Mouse (Mus musculus) small intestine, adult 2 months (tissue): ENCODE data around the gene Fgd2. TPM values are rescaled to one million over a fixed set of nuclear protein-coding genes. Genes with fewer than 3 reads are reported as not detected.

Source experiments
- H3K27ac ChIP-seq: fragments of 200-500 bp; 2 replicates; pipeline ENCODE4 v1.5.1; 2012; ENCODE audit warnings: low read depth, low read length, control low read depth, inconsistent platforms; ENCODE audit not compliant: insufficient read depth
- H3K27me3 ChIP-seq: fragments of 200-500 bp; 2 replicates; pipeline ENCODE4 v1.6.1; 2012; ENCODE audit warnings: mild to moderate bottlenecking, moderate library complexity, low read length, inconsistent platforms; ENCODE audit not compliant: control insufficient read depth, insufficient read depth
- H3K36me3 ChIP-seq: fragments of 200-500 bp; 2 replicates; pipeline ENCODE4 v1.6.1; 2012; ENCODE audit warnings: mild to moderate bottlenecking, low read length, control low read depth, inconsistent platforms; ENCODE audit not compliant: control insufficient read depth, insufficient read depth
- H3K4me1 ChIP-seq: fragments of 200-500 bp; 2 replicates; pipeline ENCODE4 v1.6.1; 2012; ENCODE audit warnings: low read length, inconsistent platforms, mixed read lengths; ENCODE audit not compliant: control insufficient read depth, insufficient read depth, insufficient read length
- H3K4me3 ChIP-seq: fragments of 200-500 bp; 2 replicates; pipeline ENCODE4 v1.5.1; 2012; ENCODE audit warnings: low read depth, mild to moderate bottlenecking, control low read depth, inconsistent platforms, low read length, moderate library complexity
- CTCF ChIP-seq: fragments of 200-500 bp; IDR thresholded peaks from 2 replicates; pipeline ENCODE4 v1.5.1; 2012; ENCODE audit warnings: low read depth, mild to moderate bottlenecking, control low read depth, inconsistent platforms, low read length, moderate library complexity, mixed read lengths; ENCODE audit not compliant: insufficient replicate concordance, insufficient read length; ENCODE audit errors: extremely low read depth
- POLR2A ChIP-seq: fragments of 200-500 bp; IDR thresholded peaks from 2 replicates; pipeline ENCODE4 v1.6.1; 2012; ENCODE audit warnings: low read depth, mild to moderate bottlenecking, control low read depth, inconsistent platforms, low read length, moderate library complexity
- WGBS: fragments of 180-500 bp; shearing (Covaris S2); methylation state at CpG from one replicate; pipeline ENCODE4 v1.1.7; 2018; 5-methylcytosine and 5-hydroxymethylcytosine counted together
- polyA plus RNA-seq: library from polyadenylated mRNA; depleted of rRNA; stranded (reverse); fragments of >200 nt; gene quantifications from 2 replicates; pipeline ENCODE4 v1.2.3, GENCODE M21; 2012

The Fgd2 gene
- polyA plus RNA-seq, 1 experiment, result 16.3 TPM

GRCm38 (mm10) chr17:29395381-29395780, 34.7 kb downstream of the Fgd2 start:
- no peak; the same call in 1 of the 2 replicates for TF ChIP-seq POLR2A
- no peak for TF ChIP-seq CTCF
- Histone ChIP-seq H3K27ac (peak overlapping the region; percentile 85), H3K4me3 (peak overlapping the region; percentile 22), H3K4me1 (peaks cover 53% of the 10 kb centered on the region), H3K36me3 (no peaks in the 10 kb centered on the region), H3K27me3 (no peaks in the 10 kb centered on the region)
- WGBS, result 22% methylated on average over 7 of the region's 7 CpGs

- 42% methylated on average over 6 of the region's 6 CpGs for WGBS
- no peak for TF ChIP-seq CTCF
- no peak for TF ChIP-seq POLR2A
- Histone ChIP-seq H3K27ac (peak overlapping the region; percentile 85), H3K36me3 (no peaks in the 10 kb centered on the region), H3K4me1 (peaks cover 49% of the 10 kb centered on the region), H3K4me3 (no peak overlapping the region), H3K27me3 (no peaks in the 10 kb centered on the region)
Observed at GRCm38 (mm10) chr17:29396056-29396799, 35.5 kb downstream of the Fgd2 start.

- Histone ChIP-seq H3K27ac (peak overlapping the region; percentile 85), H3K4me1 (peaks cover 49% of the 10 kb centered on the region), H3K27me3 (no peaks in the 10 kb centered on the region), H3K4me3 (no peak overlapping the region), H3K36me3 (no peaks in the 10 kb centered on the region)
- 4% methylated on average over 6 of the region's 6 CpGs for WGBS
- TF ChIP-seq CTCF (peak; percentile 92), POLR2A (no peak)
Observed at GRCm38 (mm10) chr17:29396821-29397242, 36.1 kb downstream of the Fgd2 start.

DNA sequence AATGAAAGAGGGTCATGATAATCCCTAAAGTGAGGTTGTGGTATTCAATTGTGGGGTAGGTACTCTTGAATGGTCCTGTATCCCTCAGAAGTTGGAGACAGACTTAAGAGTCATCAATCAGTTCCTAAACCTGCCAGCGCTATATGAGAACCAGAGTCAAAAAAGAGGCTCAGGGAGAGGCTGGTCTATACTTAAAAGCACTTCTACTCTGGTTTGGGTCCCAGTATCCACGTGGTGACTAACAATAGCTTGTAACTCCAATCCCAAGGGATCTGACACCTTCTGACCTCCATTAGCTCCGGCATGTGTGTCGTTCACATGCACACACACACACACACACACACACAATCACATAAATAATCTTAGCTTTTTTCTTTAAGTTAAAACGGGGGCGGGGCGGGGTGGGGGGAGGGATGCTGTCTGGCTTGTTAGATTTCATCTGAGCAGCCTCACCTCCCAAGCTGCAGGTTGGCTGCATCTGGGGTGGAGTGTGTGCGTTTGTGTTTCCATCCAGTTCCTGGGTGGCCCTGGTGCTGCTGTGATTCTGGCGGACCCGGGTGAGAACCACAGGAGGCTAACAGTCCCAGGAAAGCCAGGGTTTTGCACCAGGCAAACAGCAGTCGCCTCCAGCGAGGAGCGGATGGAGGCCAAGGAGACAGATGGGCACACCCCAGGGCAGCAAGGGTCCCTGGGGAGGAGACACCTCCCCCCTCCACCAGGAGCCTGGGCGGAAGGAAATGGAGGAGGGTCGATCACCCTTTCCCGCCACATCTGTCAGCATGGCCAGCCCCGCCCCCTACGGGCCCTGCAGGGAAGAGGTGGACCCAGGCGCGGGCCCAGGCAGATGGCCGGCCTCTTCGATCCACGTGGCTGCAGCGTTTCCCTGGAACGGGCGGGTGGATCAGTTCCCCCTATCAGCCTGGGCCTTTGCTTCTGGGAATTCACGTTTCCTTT, 37.0 kb downstream of the Fgd2 start:
- peak overlapping the region; percentile 74 for H3K27ac ChIP-seq
- H3K36me3 ChIP-seq, result no peaks in the 10 kb centered on the region
- peak overlapping the region; percentile 51 for H3K4me3 ChIP-seq
- 21% methylated on average over 27 of the region's 27 CpGs for WGBS
- TF ChIP-seq CTCF (0 out of 2 replicates have a peak, but pooled peaks have one; percentile 9), POLR2A (no peak)
- peaks cover 49% of the 10 kb centered on the region for H3K4me1 ChIP-seq
- no peaks in the 10 kb centered on the region for H3K27me3 ChIP-seq

DNA sequence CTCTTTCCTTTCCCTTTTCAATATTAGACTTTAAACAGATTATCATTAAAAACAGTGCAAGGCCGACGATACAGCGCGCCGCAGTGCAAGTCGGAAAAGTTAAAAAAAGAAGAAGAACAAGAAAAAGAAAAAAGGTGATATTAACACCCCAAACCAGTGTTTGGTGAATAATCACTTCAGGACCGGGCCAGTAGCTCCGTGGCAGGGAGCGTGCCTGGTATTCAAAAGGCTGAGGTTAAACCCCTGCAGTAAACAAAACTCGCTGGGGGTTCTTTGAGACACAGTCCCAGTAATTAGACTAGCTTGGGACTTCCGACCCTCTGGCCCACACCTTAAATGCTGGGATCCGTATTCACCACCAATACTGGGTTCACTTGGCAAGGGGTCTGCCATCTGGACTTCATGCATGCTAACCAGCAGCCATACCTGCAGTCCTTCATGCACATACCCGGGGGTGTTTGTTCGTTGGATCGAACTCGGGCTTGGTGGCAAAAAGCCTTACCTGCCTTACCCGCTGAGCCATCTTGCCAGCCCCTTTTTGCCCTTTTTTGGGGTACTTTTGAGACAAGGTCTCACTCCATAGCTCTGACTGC, 37.8 kb downstream of the Fgd2 start:
- H3K27ac ChIP-seq, result peak overlapping the region; percentile 74
- no peak for TF ChIP-seq POLR2A
- no peak for TF ChIP-seq CTCF
- whole genome bisulfite sequencing, result 55% methylated on average over 17 of the region's 17 CpGs

DNA sequence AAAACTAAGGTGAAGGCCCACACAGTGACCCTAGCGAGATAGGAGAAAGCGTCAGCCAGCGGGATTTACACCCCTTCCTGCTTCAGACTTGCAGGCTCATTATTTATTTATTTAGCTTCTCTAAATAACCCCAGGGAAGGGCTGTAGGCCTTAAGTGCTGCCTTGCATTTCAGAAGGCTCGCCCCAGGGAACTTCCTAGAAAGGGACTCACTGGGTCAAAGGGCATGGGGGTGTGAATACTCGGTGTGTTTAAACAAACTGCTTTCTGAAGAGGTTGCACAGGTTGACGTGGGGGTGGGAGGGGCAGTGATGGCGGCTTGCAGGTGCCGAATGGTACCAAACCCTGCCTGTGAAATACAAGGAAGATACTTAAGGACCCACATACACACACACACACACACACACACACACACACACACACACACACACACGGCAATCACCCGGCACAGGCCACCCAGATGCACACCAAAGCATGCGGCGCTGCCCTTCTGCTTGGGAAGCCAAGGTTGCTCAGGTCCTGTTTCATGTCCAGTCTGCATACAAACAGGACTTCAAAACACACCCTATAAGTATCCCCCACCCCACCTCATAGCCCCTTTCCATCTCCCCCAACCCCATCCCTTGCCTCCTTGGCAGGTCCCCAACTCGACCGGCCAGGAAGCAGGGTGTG, 38.7 kb downstream of the Fgd2 start:
- Histone ChIP-seq H3K36me3 (no peaks in the 10 kb centered on the region), H3K27me3 (no peaks in the 10 kb centered on the region), H3K4me3 (no peak overlapping the region), H3K4me1 (peaks cover 41% of the 10 kb centered on the region), H3K27ac (peak overlapping the region; percentile 74)
- TF ChIP-seq CTCF, result no peak
- TF ChIP-seq POLR2A, result no peak
- 34% methylated on average over 14 of the region's 14 CpGs for WGBS

More for the DNA sequence above, 37.8 kb downstream of the Fgd2 start:
- H3K4me3 ChIP-seq, result peak overlapping the region; percentile 51
- H3K27me3 ChIP-seq, result no peaks in the 10 kb centered on the region
- H3K4me1 ChIP-seq, result peaks cover 48% of the 10 kb centered on the region
- no peaks in the 10 kb centered on the region for H3K36me3 ChIP-seq
